Mouse (Mus musculus): ENCODE data around the gene Ephb6. TPM values are rescaled to one million over a fixed set of nuclear protein-coding genes. Genes with fewer than 3 reads are reported as not detected.

Gene Ephb6
- total and polyA plus RNA-seq, 3 experiments: 1.6 to 2.0 (median 1.9) TPM

DNA sequence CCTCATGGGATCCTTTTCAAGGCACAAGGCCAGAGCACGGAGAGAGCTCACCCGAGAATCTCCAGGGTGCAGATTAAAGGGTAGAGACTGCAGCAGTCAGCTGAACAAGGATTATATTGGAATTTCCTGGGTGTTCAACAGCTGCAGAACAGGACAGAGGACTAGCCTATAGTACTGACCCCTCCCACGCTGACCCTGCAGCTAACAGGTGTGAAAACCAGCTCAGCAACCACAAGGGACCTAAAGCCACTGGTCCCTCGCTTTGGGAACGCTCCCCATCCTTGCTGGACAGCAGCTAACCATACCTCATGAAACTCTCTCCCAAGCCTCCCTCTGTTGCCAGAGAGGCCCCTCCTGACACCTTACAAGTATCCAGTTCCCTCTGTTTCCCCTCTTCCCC is 2.4 kb downstream of the Ephb6 start:
- Histone ChIP-seq H3K4me1 (ENCODE audit: control insufficient read depth, insufficient read depth, low read length) (no peaks in the 10 kb centered on the region), H3K9ac (ENCODE audit: low read depth, low read length) (no peak overlapping the region), H3K4me3 (no peak overlapping the region), H3K27me3 (ENCODE audit: control insufficient read depth, insufficient read depth, low read length) (no peaks in the 10 kb centered on the region), H3K79me2 (replicated peaks; ENCODE audit: control insufficient read depth, insufficient read depth, low read length) (no peaks in the 10 kb centered on the region), H3K27ac (no peak overlapping the region), H3K36me3 (ENCODE audit: control insufficient read depth, insufficient read depth, low read length) (no peaks in the 10 kb centered on the region)
- WGBS: 41% methylated on average over 5 of the region's 5 CpGs
- intact Hi-C loops (cut with DNase I): no loop called here
- TF ChIP-seq POLR2A (IDR thresholded peaks at IDR 0.05; ENCODE audit: insufficient read depth, low read depth, low read length) (no peak), CTCF (IDR thresholded peaks at IDR 0.05) (no peak), EP300 (IDR thresholded peaks at IDR 0.05; ENCODE audit: insufficient read depth, low read depth, low read length) (no peak)
- DNase-seq: no peak

DNA sequence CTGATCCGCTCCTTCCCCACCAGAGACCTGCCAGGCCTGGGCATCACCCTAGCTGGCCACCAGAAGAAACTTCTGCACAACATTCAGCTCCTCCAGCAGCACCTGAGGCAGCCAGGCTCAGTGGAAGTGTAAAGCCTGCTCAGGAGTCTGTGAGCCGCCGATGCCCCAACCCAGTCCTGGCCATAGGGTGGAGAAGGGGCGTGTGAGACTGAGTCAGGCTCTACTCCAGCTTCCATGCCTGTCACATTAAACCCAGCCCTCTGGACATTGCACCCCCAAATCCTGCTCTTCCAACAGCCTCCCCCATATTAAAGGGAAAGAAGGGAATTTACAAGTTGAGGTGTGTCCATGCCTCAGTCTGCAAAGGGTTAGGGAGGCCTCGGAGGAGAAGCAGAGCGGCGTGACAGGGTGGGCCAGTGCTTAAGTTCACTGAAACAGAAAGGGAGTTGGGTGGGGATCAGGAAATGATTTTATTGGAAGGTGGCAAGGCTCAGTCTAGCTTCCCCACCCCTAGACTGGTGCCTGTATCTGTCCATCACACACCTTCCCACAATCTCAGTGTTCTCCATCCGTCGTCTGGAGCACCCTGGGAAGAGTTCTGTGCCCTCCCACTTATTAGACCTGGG is 15.0 kb downstream of the Ephb6 start:
- intact Hi-C loops (cut with DNase I): no loop called here
- Histone ChIP-seq H3K4me1 (ENCODE audit: control insufficient read depth, insufficient read depth, low read length) (no peaks in the 10 kb centered on the region), H3K9ac (ENCODE audit: low read depth, low read length) (no peak overlapping the region), H3K4me3 (no peak overlapping the region), H3K27me3 (ENCODE audit: control insufficient read depth, insufficient read depth, low read length) (no peaks in the 10 kb centered on the region), H3K79me2 (replicated peaks; ENCODE audit: control insufficient read depth, insufficient read depth, low read length) (no peaks in the 10 kb centered on the region), H3K36me3 (ENCODE audit: control insufficient read depth, insufficient read depth, low read length) (no peaks in the 10 kb centered on the region), H3K27ac (no peak overlapping the region)
- no peak for TF ChIP-seq CTCF (IDR thresholded peaks at IDR 0.05)
- no peak for TF ChIP-seq EP300 (IDR thresholded peaks at IDR 0.05; ENCODE audit: insufficient read depth, low read depth, low read length)
- TF ChIP-seq POLR2A (IDR thresholded peaks at IDR 0.05; ENCODE audit: insufficient read depth, low read depth, low read length): no peak
- no peak for DNase-seq
- 83% methylated on average over 9 of the region's 9 CpGs for whole genome bisulfite sequencing

DNA sequence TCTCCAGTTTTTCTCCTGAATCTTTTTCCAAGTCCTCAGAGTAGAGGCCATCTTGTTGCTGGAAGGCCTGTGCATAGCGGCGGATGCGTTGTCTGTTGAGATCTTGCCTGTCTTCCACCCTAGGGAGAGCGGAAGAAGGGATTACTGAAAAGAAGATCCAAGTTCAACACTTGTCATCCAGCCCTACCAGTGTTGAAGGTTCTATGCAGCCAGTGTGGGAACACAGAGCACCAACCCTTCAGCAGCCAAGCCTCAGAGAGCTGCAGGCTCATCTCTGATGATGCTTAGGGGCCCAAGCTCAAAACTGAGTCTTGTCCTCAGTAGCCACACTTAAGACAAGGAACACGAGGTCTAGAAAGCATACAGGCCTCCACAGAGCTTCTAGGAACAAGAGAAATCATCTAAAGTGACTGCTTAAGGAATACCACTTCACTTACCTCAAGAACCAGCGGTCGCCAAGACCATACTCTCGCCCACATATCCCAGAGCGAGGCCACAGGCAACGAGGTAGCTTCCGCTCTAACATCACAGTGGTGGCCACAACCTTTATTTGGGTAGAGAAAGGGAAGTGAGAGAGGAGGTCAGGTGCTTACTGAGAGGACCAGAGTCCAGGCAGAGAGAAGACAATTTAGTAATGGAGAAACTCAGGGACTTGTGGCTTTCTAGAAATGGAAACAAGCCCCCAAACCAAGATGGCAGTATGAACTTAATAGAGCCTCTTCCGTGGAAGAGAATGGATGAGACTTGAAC is 16.1 kb downstream of the Ephb6 start:
- Histone ChIP-seq H3K79me2 (replicated peaks; ENCODE audit: control insufficient read depth, insufficient read depth, low read length) (no peaks in the 10 kb centered on the region), H3K4me3 (no peak overlapping the region), H3K4me1 (ENCODE audit: control insufficient read depth, insufficient read depth, low read length) (no peaks in the 10 kb centered on the region), H3K27me3 (ENCODE audit: control insufficient read depth, insufficient read depth, low read length) (no peaks in the 10 kb centered on the region), H3K36me3 (ENCODE audit: control insufficient read depth, insufficient read depth, low read length) (no peaks in the 10 kb centered on the region), H3K27ac (no peak overlapping the region), H3K9ac (ENCODE audit: low read depth, low read length) (no peak overlapping the region)
- no peak for DNase-seq
- intact Hi-C loops (cut with DNase I): no loop called here
- 83% methylated on average over 12 of the region's 12 CpGs for WGBS
- no peak for TF ChIP-seq EP300 (IDR thresholded peaks at IDR 0.05; ENCODE audit: insufficient read depth, low read depth, low read length)
- TF ChIP-seq POLR2A (IDR thresholded peaks at IDR 0.05; ENCODE audit: insufficient read depth, low read depth, low read length): no peak
- no peak for TF ChIP-seq CTCF (IDR thresholded peaks at IDR 0.05)

DNA sequence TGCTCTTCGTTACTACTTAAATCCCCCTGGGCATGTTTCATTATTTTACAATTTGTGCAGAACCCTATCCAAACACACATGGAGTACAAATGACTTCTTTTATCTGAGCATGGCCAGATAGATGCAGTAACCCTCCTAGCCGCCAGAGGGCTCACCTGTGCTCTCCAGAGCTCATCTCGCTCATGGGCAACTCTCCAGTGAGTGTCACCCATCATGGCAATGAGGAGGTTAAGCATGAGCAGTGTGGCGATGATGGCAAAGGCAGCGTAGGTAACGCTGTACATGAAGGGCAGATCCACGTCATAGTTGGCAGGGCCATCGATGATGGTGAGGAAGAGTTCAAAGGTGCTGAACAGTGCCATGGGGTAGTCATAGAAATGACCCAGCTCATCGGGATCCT is 17.4 kb downstream of the Ephb6 start:
- intact Hi-C loops (cut with DNase I): no loop called here
- Histone ChIP-seq H3K36me3 (ENCODE audit: control insufficient read depth, insufficient read depth, low read length) (no peaks in the 10 kb centered on the region), H3K79me2 (replicated peaks; ENCODE audit: control insufficient read depth, insufficient read depth, low read length) (no peaks in the 10 kb centered on the region), H3K9ac (ENCODE audit: low read depth, low read length) (no peak overlapping the region), H3K4me1 (ENCODE audit: control insufficient read depth, insufficient read depth, low read length) (no peaks in the 10 kb centered on the region), H3K27ac (no peak overlapping the region), H3K27me3 (ENCODE audit: control insufficient read depth, insufficient read depth, low read length) (no peaks in the 10 kb centered on the region), H3K4me3 (no peak overlapping the region)
- TF ChIP-seq CTCF (IDR thresholded peaks at IDR 0.05): peak; percentile 39
- TF ChIP-seq EP300 (IDR thresholded peaks at IDR 0.05; ENCODE audit: insufficient read depth, low read depth, low read length): no peak
- no peak for TF ChIP-seq POLR2A (IDR thresholded peaks at IDR 0.05; ENCODE audit: insufficient read depth, low read depth, low read length)
- no peak for DNase-seq
- WGBS: 68% methylated on average over 9 of the region's 9 CpGs

DNA sequence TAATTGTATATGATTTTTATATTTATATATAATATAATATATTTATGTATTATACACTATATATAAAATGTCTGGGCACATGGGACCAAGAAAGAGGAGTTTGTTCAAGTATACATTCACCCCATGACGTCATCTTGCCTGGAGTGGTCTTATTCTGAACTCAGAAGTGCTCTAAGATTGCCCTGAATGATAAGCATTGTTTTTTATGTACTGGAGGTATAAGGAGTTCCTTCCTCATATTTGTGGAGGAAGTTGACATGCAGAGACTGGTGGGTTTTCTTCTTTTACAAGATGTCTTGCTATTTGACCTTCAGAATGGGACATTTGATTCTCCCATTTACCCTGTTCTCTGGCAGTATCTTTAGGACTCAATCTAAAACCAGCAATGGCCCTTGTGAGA is 22.9 kb downstream of the Ephb6 start:
- no peaks in the 10 kb centered on the region for H3K27me3 ChIP-seq (ENCODE audit: control insufficient read depth, insufficient read depth, low read length)
- no peaks in the 10 kb centered on the region for H3K79me2 ChIP-seq (replicated peaks; ENCODE audit: control insufficient read depth, insufficient read depth, low read length)
- no peak overlapping the region for H3K27ac ChIP-seq
- H3K36me3 ChIP-seq (ENCODE audit: control insufficient read depth, insufficient read depth, low read length): no peaks in the 10 kb centered on the region
- 52% methylated on average over 1 of the region's 1 CpGs for WGBS
- no peak overlapping the region for H3K9ac ChIP-seq (ENCODE audit: low read depth, low read length)
- no peak for DNase-seq
- intact Hi-C loops (cut with DNase I): no loop called here
- H3K4me3 ChIP-seq: no peak overlapping the region
- TF ChIP-seq EP300 (IDR thresholded peaks at IDR 0.05; ENCODE audit: insufficient read depth, low read depth, low read length) (no peak), CTCF (IDR thresholded peaks at IDR 0.05) (no peak), POLR2A (IDR thresholded peaks at IDR 0.05; ENCODE audit: insufficient read depth, low read depth, low read length) (no peak)
- no peaks in the 10 kb centered on the region for H3K4me1 ChIP-seq (ENCODE audit: control insufficient read depth, insufficient read depth, low read length)

DNA sequence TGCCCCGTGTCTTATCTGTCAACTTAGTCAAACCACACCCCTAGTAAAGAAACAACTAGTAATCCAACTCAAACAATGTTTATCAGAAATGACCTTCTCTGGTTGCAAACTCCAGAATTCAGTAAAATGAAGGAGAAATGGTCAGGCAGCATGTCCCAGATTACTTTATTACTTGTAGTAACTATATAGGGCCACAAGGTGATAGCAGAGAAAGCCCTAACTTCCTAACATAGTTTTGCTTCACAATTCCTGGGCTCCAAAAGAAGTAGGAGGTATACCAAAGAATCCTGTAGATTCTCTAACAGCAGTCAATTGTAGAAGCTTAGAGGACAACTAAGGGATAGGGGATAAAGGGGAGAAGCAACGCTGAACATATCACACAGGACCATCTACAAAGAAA is 25.5 kb downstream of the Ephb6 start:
- Histone ChIP-seq H3K4me1 (ENCODE audit: control insufficient read depth, insufficient read depth, low read length) (no peaks in the 10 kb centered on the region), H3K9ac (ENCODE audit: low read depth, low read length) (no peak overlapping the region), H3K36me3 (ENCODE audit: control insufficient read depth, insufficient read depth, low read length) (no peaks in the 10 kb centered on the region), H3K27me3 (ENCODE audit: control insufficient read depth, insufficient read depth, low read length) (no peaks in the 10 kb centered on the region), H3K4me3 (no peak overlapping the region), H3K79me2 (replicated peaks; ENCODE audit: control insufficient read depth, insufficient read depth, low read length) (no peaks in the 10 kb centered on the region), H3K27ac (no peak overlapping the region)
- 71% methylated on average over 2 of the region's 2 CpGs for WGBS
- intact Hi-C loops (cut with DNase I): no loop called here
- TF ChIP-seq POLR2A (IDR thresholded peaks at IDR 0.05; ENCODE audit: insufficient read depth, low read depth, low read length) (no peak), EP300 (IDR thresholded peaks at IDR 0.05; ENCODE audit: insufficient read depth, low read depth, low read length) (no peak), CTCF (IDR thresholded peaks at IDR 0.05) (no peak)
- DNase-seq: no peak
